Mouse (Mus musculus): ENCODE measurements at regions not wholly inside any gene's neighbourhood (a gene's known extent, or its start where the extent isn't known, plus 50 kb on each side); places are given as distances from the start of the nearest gene placed in this dataset.
A peak's percentile ranks its signal among the peaks of the same experiment; 100 is the strongest.
"Not testable (repeated sequence)": the region's sequence is repeated elsewhere in the genome, so short reads cannot be mapped to it uniquely, and the experiment has no call there.

GRCm38 (mm10) chr4:89621260-89621659 lies 58.0 kb upstream of the Dmrta1 start:
- H3K27me3 ChIP-seq = no peaks in the 10 kb centered on the region
- no peak for ATAC-seq (replicated peaks)
- peaks cover 4% of the 10 kb centered on the region; the same call in 1 of the 2 replicates for H3K4me1 ChIP-seq
- H3K36me3 ChIP-seq = no peaks in the 10 kb centered on the region
- H3K4me2 ChIP-seq (replicated peaks) = no peak overlapping the region
- H3K9ac ChIP-seq (replicated peaks) = no peak overlapping the region
- H3K4me3 ChIP-seq = no peak overlapping the region
- WGBS = 34% methylated on average over 7 of the region's 7 CpGs
- H3K9me3 ChIP-seq = no peaks in the 10 kb centered on the region
- H3K27ac ChIP-seq (replicated peaks) = no peak overlapping the region

- H3K27me3 ChIP-seq = no peaks in the 10 kb centered on the region
- no peak overlapping the region for H3K4me3 ChIP-seq
- H3K36me3 ChIP-seq = no peaks in the 10 kb centered on the region
- 55% methylated on average over 1 of the region's 1 CpGs for WGBS
- H3K4me2 ChIP-seq (replicated peaks) = no peak overlapping the region
- no peak overlapping the region for H3K27ac ChIP-seq (replicated peaks)
- ATAC-seq (replicated peaks) = no peak
- no peaks in the 10 kb centered on the region for H3K9me3 ChIP-seq
- H3K4me1 ChIP-seq = no peaks in the 10 kb centered on the region
- H3K9ac ChIP-seq (replicated peaks) = no peak overlapping the region
Observed at GRCm38 (mm10) chr4:89604721-89605120, 74.5 kb upstream of the Dmrta1 start.

- no peaks in the 10 kb centered on the region for H3K27me3 ChIP-seq
- H3K4me2 ChIP-seq (replicated peaks) = no peak overlapping the region
- H3K9me3 ChIP-seq = no peaks in the 10 kb centered on the region
- no peak overlapping the region for H3K27ac ChIP-seq (replicated peaks)
- H3K9ac ChIP-seq (replicated peaks) = no peak overlapping the region
- no peaks in the 10 kb centered on the region for H3K4me1 ChIP-seq
- 9% methylated on average over 10 of the region's 10 CpGs for WGBS
- H3K4me3 ChIP-seq = no peak overlapping the region
- H3K36me3 ChIP-seq = no peaks in the 10 kb centered on the region
- peak; percentile 89 for ATAC-seq (replicated peaks)
Observed at GRCm38 (mm10) chr4:89575529-89575928, 103.7 kb upstream of the Dmrta1 start.

GRCm38 (mm10) chr4:89554711-89555466 lies 124.3 kb upstream of the Dmrta1 start:
- H3K4me2 ChIP-seq (replicated peaks) = no peak overlapping the region
- ATAC-seq (replicated peaks) = no peak
- WGBS = 62% methylated on average over 7 of the region's 7 CpGs

GRCm38 (mm10) chr4:89552556-89552955 lies 126.7 kb upstream of the Dmrta1 start:
- 59% methylated on average over 6 of the region's 6 CpGs for WGBS
- Histone ChIP-seq H3K9ac (replicated peaks) (no peak overlapping the region), H3K4me1 (no peaks in the 10 kb centered on the region), H3K36me3 (no peaks in the 10 kb centered on the region), H3K27ac (replicated peaks) (no peak overlapping the region), H3K4me2 (replicated peaks) (no peak overlapping the region), H3K4me3 (no peak overlapping the region), H3K27me3 (no peaks in the 10 kb centered on the region), H3K9me3 (no peaks in the 10 kb centered on the region)
- no peak for ATAC-seq (replicated peaks)

More at GRCm38 (mm10) chr4:89554711-89555466, 124.3 kb upstream of the Dmrta1 start:
- H3K36me3 ChIP-seq = no peaks in the 10 kb centered on the region
- H3K27me3 ChIP-seq = no peaks in the 10 kb centered on the region
- no peak overlapping the region for H3K4me3 ChIP-seq
- no peak overlapping the region for H3K27ac ChIP-seq (replicated peaks)
- no peak overlapping the region for H3K9ac ChIP-seq (replicated peaks)
- H3K4me1 ChIP-seq = no peaks in the 10 kb centered on the region
- no peaks in the 10 kb centered on the region for H3K9me3 ChIP-seq

- H3K9ac ChIP-seq (replicated peaks) = no peak overlapping the region
- ATAC-seq (replicated peaks) = no peak
- no peak overlapping the region for H3K4me2 ChIP-seq (replicated peaks)
- H3K9me3 ChIP-seq = no peaks in the 10 kb centered on the region
- H3K4me1 ChIP-seq = no peaks in the 10 kb centered on the region
- H3K36me3 ChIP-seq = no peaks in the 10 kb centered on the region
- no peak overlapping the region for H3K27ac ChIP-seq (replicated peaks)
- no peaks in the 10 kb centered on the region for H3K27me3 ChIP-seq
- WGBS = 96% methylated on average over 2 of the region's 2 CpGs
- no peak overlapping the region for H3K4me3 ChIP-seq
Observed at GRCm38 (mm10) chr4:89550515-89550914, 128.7 kb upstream of the Dmrta1 start.

GRCm38 (mm10) chr4:89532462-89532861 lies 146.8 kb upstream of the Dmrta1 start:
- peak; percentile 63 for ATAC-seq (replicated peaks)
- H3K27ac ChIP-seq (replicated peaks) = no peak overlapping the region
- H3K4me1 ChIP-seq = no peaks in the 10 kb centered on the region
- no peaks in the 10 kb centered on the region for H3K36me3 ChIP-seq
- 9% methylated on average over 4 of the region's 4 CpGs for WGBS
- H3K9ac ChIP-seq (replicated peaks) = no peak overlapping the region
- H3K9me3 ChIP-seq = no peaks in the 10 kb centered on the region
- H3K4me2 ChIP-seq (replicated peaks) = no peak overlapping the region
- H3K4me3 ChIP-seq = no peak overlapping the region
- H3K27me3 ChIP-seq = no peaks in the 10 kb centered on the region

- no peak overlapping the region for H3K4me2 ChIP-seq (replicated peaks)
- no peak overlapping the region for H3K4me3 ChIP-seq
- H3K9ac ChIP-seq (replicated peaks) = no peak overlapping the region
- WGBS = 93% methylated on average over 5 of the region's 5 CpGs
- H3K9me3 ChIP-seq = no peaks in the 10 kb centered on the region
- ATAC-seq (replicated peaks) = no peak
- H3K27ac ChIP-seq (replicated peaks) = no peak overlapping the region
- H3K27me3 ChIP-seq = 0 out of 2 replicates have a peak, but pooled peaks cover 10% of the 10 kb centered on the region
- H3K36me3 ChIP-seq = no peaks in the 10 kb centered on the region
- H3K4me1 ChIP-seq = no peaks in the 10 kb centered on the region
Observed at GRCm38 (mm10) chr4:89530050-89530911, 149.0 kb upstream of the Dmrta1 start.

- no peak overlapping the region for H3K9ac ChIP-seq (replicated peaks)
- WGBS = 24% methylated on average over 1 of the region's 1 CpGs
- no peak for ATAC-seq (replicated peaks)
Observed at GRCm38 (mm10) chr4:89527966-89528365, 151.3 kb upstream of the Dmrta1 start.

GRCm38 (mm10) chr4:89527326-89527725 lies 151.9 kb upstream of the Dmrta1 start:
- H3K9me3 ChIP-seq = no peaks in the 10 kb centered on the region
- no peak for ATAC-seq (replicated peaks)
- no peaks in the 10 kb centered on the region for H3K36me3 ChIP-seq
- H3K4me3 ChIP-seq = no peak overlapping the region
- H3K4me2 ChIP-seq (replicated peaks) = no peak overlapping the region
- WGBS = 62% methylated on average over 7 of the region's 7 CpGs
- H3K4me1 ChIP-seq = peaks cover 7% of the 10 kb centered on the region
- no peak overlapping the region for H3K9ac ChIP-seq (replicated peaks)
- H3K27me3 ChIP-seq = peaks cover 29% of the 10 kb centered on the region
- H3K27ac ChIP-seq (replicated peaks) = no peak overlapping the region

More at GRCm38 (mm10) chr4:89527966-89528365, 151.3 kb upstream of the Dmrta1 start:
- no peak overlapping the region for H3K27ac ChIP-seq (replicated peaks)
- H3K27me3 ChIP-seq = peaks cover 25% of the 10 kb centered on the region
- no peaks in the 10 kb centered on the region for H3K36me3 ChIP-seq
- no peak overlapping the region for H3K4me3 ChIP-seq
- no peaks in the 10 kb centered on the region for H3K9me3 ChIP-seq
- no peak overlapping the region for H3K4me2 ChIP-seq (replicated peaks)
- H3K4me1 ChIP-seq = peaks cover 7% of the 10 kb centered on the region

GRCm38 (mm10) chr4:89525525-89525924 lies 153.7 kb upstream of the Dmrta1 start:
- WGBS = 69% methylated on average over 4 of the region's 4 CpGs

More at GRCm38 (mm10) chr4:89525525-89525924, 153.7 kb upstream of the Dmrta1 start:
- not testable (repeated sequence) for H3K9ac ChIP-seq (replicated peaks); ATAC-seq (replicated peaks); H3K4me3 ChIP-seq; H3K4me2 ChIP-seq (replicated peaks); H3K4me1 ChIP-seq; H3K36me3 ChIP-seq; H3K9me3 ChIP-seq; H3K27ac ChIP-seq (replicated peaks)
- peaks cover 35% of the 10 kb centered on the region for H3K27me3 ChIP-seq

Measured in forebrain, embryonic 15.5 days (tissue).